Mouse (Mus musculus): ENCODE results near the gene Foxd1.

Foxd1 gene

DNA sequence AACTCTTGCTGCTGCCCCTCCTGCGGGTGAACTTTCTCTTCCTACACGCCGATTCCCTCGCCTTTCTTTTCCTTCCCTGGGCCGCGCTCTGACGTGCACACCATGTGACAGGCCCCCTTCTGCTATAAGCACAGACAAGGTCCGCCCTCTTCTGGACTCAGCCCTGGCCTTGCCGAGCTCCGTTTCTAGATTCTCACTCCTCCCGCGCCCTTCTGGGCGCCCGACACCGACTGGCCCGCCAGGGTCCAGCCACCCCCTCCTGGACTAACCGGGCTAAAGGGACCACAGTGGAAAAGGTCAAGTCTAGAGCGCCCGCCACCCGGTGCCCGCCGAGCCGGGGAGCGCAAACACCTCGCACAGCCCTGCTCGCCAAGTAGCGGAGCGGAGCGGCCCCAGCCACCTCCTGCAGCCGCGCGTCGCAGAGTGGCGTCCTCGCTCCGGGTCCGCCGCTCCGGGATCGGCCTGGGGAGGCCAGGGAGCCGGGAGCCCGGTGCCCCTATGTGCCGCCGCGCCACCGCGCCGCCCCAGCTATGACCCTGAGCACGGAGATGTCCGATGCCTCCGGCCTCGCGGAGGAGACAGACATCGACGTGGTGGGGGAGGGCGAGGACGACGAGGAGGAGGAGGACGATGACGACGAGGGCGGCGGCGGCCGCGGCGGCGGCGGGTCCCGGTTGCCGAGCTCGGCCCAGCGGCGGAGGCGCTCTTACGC is at the start of gene Foxd1:
Gene Foxd1 (plus strand): TSS at position 153 of the 712 bp plus-strand sequence.
- peak; percentile 27 for DNase-seq

DNA sequence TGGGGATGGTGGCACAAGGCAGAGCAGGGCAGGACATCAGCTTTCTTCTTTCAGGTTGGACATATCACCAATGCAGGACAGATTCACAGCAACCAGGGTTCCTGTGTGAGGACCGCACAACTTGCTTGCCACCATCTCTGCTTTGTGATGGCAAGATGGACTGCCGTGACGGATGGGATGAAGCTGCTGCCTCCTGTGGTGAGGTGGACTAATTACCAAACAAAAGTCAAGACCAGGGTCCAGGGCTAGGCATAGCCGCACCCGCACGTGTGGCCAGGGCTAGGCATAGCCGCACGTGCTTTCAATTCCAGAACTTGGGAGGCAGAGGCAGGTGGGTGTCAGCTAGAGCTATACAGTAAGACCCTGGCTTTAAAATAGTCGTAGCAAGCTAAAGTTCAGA is 48.8 kb upstream of the Foxd1 start:
- DNase-seq = no peak

GRCm38 (mm10) chr13:98306393-98306792 is 47.6 kb upstream of the Foxd1 start:
- no peak for DNase-seq

DNA sequence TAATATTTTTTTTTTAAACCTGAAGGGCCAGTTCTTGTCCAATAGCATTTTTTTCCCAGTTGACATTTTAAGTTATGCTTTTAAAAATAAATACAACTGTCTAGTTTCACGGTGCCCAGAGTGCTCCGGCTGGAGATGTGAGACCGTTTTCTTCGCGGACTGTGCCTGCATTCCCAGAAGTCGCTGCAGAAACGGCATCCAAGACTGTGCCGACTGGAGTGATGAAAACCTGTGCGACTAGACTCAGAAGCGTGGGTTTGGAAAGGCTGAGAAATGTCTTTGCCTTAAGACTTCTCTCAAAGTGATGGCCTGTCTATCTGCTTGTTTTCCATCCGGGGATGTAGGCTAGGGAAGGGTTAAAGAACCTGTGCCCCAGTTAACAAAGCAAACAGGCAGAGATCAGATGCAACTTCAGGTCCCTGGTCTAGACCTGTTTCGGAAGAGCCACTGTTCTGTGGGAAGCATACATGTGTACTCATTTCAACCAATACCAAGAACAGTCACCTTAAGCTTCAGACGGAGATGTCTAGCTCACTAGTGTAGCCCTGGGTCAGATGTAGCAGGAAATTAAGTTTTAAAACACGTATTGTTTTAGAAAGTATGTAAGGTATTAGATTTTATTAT is 47.1 kb upstream of the Foxd1 start:
- no peak for DNase-seq

GRCm38 (mm10) chr13:98308004-98308403 is 46.0 kb upstream of the Foxd1 start:
- DNase-seq = no peak

- no peak for DNase-seq
Measured at GRCm38 (mm10) chr13:98308724-98309123, 45.3 kb upstream of the Foxd1 start.

DNA sequence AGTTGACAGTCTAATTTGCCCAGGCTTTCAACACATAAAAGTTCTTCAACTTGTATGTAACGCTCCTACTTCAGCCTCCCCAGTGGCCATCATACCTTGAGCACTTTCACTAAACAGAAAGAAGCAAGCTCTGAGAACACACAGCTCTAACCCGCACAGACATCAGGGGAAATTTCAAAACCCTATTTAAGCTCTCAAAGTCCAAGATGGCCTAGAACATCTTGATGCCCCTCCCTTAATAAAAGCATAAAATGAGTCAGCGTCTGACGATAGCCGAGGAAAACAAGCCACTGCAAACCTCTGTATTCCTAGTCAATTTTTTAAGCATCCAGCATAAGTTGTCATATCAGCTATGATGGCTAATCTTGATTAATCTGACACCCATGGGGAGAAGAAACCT is 42.4 kb upstream of the Foxd1 start:
- DNase-seq = no peak

- DNase-seq = no peak
Measured at GRCm38 (mm10) chr13:98313631-98314030, 40.4 kb upstream of the Foxd1 start.

GRCm38 (mm10) chr13:98315124-98315523 is 38.9 kb upstream of the Foxd1 start:
- DNase-seq = peak; percentile 24

- no peak for DNase-seq
Measured at GRCm38 (mm10) chr13:98316140-98316479, 37.9 kb upstream of the Foxd1 start.

DNA sequence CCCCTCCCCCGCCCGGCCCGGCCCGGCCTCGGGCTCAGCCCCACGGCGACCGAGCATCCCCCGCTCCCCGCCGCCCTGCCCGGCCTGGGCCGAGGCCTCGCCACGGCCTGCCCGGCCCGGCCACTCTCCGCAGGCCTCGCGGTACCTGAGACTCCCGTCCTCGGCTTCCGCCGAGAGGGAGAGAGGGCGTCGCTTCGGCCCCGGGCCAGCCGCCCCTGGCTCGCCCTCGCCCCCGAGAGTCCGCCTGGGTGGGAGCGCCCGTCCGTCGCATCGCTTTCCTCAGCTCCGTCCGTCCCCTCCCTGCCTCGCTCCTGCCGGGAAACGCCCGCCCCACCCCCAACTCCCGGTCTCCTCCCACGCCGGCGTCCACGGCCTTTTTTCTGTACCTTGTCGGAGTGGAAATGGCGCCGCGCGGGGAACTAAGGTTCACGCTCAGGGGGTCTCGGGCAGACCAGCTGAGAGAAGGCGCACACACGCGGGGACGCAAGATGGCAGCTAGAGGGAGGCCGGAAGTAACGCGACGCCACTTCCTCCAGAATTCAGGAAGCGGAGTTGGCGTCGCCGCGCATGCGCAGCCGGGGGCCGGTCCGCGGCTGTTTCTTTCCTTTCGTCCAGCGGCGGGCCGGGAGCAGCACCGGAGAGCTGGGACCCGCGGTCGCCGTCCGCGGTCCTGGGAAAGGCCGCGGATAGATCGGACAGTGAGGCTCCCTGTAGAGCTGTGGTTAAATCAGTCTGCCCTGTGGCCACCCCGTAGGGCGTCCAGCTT is 37.4 kb upstream of the Foxd1 start, which contains the start of gene Btf3:
Gene Btf3 (minus strand): TSS at position 527 of the 766 bp plus-strand sequence.
- DNase-seq = peak; percentile 95

DNA sequence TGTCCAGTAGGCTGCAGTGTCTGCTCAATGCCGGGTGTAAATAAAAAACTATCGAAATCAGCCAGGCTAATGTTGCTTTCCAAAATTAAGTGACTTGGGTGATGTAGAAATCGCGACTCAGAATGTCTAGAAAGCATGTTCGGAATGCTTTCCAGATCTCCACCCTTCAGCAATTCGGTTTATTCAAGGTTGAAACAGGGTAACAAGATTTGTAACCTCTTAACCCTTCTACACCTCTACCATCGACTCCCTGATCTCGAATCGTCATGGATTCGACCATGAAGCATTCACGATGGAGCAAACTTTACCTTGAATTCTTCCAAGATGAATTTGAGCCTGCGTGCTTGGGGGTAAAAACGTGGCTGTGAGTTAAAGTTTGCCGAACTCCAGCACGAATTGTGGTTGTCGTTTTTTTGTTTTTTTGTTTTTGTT is 36.8 kb upstream of the Foxd1 start:
- no peak for DNase-seq

DNA sequence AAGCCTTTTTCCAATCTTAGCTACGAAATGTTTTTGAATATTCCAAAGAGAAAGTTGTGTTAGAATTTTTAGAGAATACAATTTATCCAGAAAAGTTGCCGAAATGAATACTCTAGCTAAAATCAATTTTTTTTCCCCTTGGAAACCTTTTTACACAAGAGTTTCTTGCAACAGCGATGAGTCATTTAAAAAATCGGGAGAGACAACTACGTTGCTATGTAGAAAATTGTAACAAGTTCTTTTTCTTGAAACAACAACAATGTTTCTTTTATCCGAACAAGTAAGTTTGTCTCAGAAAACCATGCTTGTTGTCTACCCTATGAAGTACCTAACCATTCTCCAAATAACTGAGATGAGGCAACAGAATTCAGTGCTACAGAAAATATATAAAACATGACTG is 36.1 kb upstream of the Foxd1 start:
- no peak for DNase-seq

DNA sequence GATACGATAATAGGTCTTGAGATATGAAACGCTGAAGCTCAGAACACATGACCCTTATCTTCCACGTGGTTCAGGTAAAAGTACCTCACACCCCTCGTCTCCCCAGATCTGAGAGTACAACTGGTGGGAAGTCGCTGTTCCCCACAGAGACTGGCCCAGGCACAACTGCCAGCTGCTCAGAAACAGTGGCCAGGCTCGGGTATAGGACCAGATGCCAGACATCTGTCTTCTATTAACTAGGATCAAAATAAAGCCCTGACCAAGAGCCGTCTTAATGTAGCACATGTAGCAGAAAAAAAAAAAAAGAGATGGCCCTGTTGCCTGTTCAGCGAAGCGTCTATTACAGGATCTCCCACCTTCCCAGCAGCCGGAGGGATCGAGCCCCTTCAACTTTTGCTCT is 29.0 kb upstream of the Foxd1 start:
- peak; percentile 17 for DNase-seq

GRCm38 (mm10) chr13:98332106-98332505 is 21.9 kb upstream of the Foxd1 start:
- DNase-seq = peak; percentile 71

GRCm38 (mm10) chr13:98336205-98336604 is 17.8 kb upstream of the Foxd1 start:
- no peak for DNase-seq

GRCm38 (mm10) chr13:98340506-98340905 is 13.5 kb upstream of the Foxd1 start:
- no peak for DNase-seq

GRCm38 (mm10) chr13:98349491-98349890 is 4.6 kb upstream of the Foxd1 start:
- DNase-seq = no peak

DNA sequence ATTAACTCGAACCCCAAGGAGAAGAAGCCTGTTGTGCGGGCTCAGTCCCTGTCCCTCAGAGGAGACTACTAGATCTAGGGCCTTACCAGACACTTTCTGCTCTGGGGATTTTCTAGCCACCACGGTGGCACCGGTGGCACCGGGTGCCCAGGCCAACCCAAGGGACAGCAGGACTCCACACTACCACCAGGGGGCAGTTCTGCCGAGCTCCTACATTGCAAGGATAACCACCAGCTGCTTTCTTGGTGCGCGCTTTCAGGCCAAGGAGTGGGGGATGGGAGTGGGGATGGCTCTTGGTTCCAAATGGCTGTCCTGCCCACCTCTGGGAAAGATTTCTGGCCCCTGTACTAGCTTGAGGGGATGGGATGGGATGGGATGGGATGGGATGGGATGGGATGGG is 2.5 kb upstream of the Foxd1 start:
- DNase-seq = peak; percentile 55

- DNase-seq = no peak
Measured at GRCm38 (mm10) chr13:98352381-98352975, 1.6 kb upstream of the Foxd1 start.

- DNase-seq = no peak
Measured at GRCm38 (mm10) chr13:98353709-98354089, 343 bp upstream of the Foxd1 start.

DNA sequence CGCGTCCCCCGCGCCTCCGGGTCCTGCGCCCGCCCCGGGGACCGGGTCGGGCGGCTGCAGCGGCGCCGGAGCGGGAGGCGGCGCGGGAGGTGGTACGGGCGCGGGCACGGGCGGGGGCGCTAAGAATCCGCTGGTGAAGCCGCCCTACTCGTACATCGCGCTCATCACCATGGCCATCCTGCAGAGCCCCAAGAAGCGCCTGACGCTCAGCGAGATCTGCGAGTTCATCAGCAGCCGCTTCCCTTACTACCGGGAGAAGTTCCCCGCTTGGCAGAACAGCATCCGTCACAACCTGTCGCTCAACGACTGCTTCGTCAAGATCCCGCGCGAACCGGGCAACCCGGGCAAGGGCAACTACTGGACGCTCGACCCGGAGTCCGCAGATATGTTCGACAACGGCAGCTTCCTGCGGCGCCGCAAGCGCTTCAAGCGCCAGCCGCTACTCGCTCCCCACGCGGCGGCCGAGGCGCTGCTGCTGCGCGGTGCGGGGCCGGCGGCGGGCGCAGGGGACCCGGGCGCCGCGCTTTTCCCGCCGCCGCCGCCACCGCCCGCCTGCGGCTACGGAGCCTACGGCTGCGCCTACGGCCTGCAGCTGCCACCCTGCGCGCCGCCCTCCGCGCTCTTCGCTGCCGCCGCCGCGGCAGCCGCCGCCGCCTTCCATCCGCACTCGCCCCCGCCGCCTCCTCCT is 973 bp downstream of the Foxd1 start:
- DNase-seq = no peak

- no peak for DNase-seq
Measured at GRCm38 (mm10) chr13:98355559-98356111, 1.6 kb downstream of the Foxd1 start.
